Mouse (Mus musculus) ES-E14 (cell line): ENCODE data around the gene Phf11c.

Experiments used
- CHD2 ChIP-seq: IDR thresholded peaks from 2 replicates; pipeline ENCODE4 v1.6.1; 2014; ENCODE audit warnings: mild to moderate bottlenecking, low read depth, low read length, inconsistent platforms
- HCFC1 ChIP-seq: IDR thresholded peaks from 2 replicates; pipeline ENCODE4 v1.6.1; 2012; ENCODE audit warnings: low read length, inconsistent platforms, borderline replicate concordance; ENCODE audit not compliant: insufficient read depth
- MAFK ChIP-seq: IDR thresholded peaks from 2 replicates; pipeline ENCODE4 v1.6.1; 2014; ENCODE audit warnings: mild to moderate bottlenecking, low read depth, low read length, inconsistent platforms; ENCODE audit not compliant: insufficient read depth
- ZNF384 ChIP-seq: IDR thresholded peaks from 2 replicates; pipeline ENCODE4 v1.6.1; 2012; ENCODE audit warnings: low read depth, low read length, inconsistent platforms

GRCm38 (mm10) chr14:59435206-59435605 is 40.0 kb upstream of the Phf11c start:
- no peak for TF ChIP-seq ZNF384
- TF ChIP-seq CHD2 = no peak
- no peak for TF ChIP-seq HCFC1
- no peak for TF ChIP-seq MAFK
